Mouse (Mus musculus): ENCODE data around the gene Kcnk12. TPM values are rescaled to one million over a fixed set of nuclear protein-coding genes. Genes with fewer than 3 reads are reported as not detected.

The Kcnk12 gene
- polyA plus RNA-seq, 1 experiment from 2014 or later: 0.52 TPM

GRCm38 (mm10) chr17:87784911-87785310, 12.9 kb downstream of the Kcnk12 start:
- DNase-seq: no peak

GRCm38 (mm10) chr17:87784141-87784831, 13.5 kb downstream of the Kcnk12 start:
- Histone ChIP-seq H3K27me3 (no peaks in the 10 kb centered on the region), H3K36me3 (no peaks in the 10 kb centered on the region), H3K9me3 (replicated peaks) (no peaks in the 10 kb centered on the region), H3K4me2 (no peak overlapping the region), H3K9ac (no peak overlapping the region), H3K4me1 (replicated peaks) (no peaks in the 10 kb centered on the region), H3K27ac (no peak overlapping the region), H3K4me3 (replicated peaks) (no peak overlapping the region)
- 61% methylated on average over 14 of the region's 14 CpGs for whole genome bisulfite sequencing (ENCODE audit: insufficient replicate concordance)
- no peak for DNase-seq
- no peak for ATAC-seq (ENCODE audit: low read depth)

More at GRCm38 (mm10) chr17:87784911-87785310, 12.9 kb downstream of the Kcnk12 start:
- Histone ChIP-seq H3K27me3 (no peaks in the 10 kb centered on the region), H3K36me3 (no peaks in the 10 kb centered on the region), H3K27ac (no peak overlapping the region), H3K9me3 (replicated peaks) (no peaks in the 10 kb centered on the region), H3K9ac (no peak overlapping the region), H3K4me1 (replicated peaks) (no peaks in the 10 kb centered on the region), H3K4me3 (replicated peaks) (no peak overlapping the region), H3K4me2 (no peak overlapping the region)
- 68% methylated on average over 2 of the region's 2 CpGs for WGBS (ENCODE audit: insufficient replicate concordance)
- ATAC-seq (ENCODE audit: low read depth): no peak

GRCm38 (mm10) chr17:87781244-87781643, 16.6 kb downstream of the Kcnk12 start:
- ATAC-seq (ENCODE audit: low read depth) (no peak), DNase-seq (no peak)
- Histone ChIP-seq H3K9ac (no peak overlapping the region), H3K27ac (no peak overlapping the region), H3K36me3 (no peaks in the 10 kb centered on the region), H3K4me3 (replicated peaks) (no peak overlapping the region), H3K4me2 (no peak overlapping the region), H3K27me3 (no peaks in the 10 kb centered on the region), H3K9me3 (replicated peaks) (no peaks in the 10 kb centered on the region), H3K4me1 (replicated peaks) (no peaks in the 10 kb centered on the region)
- WGBS (ENCODE audit: insufficient replicate concordance): 72% methylated on average over 5 of the region's 5 CpGs

- Histone ChIP-seq H3K27me3 (no peaks in the 10 kb centered on the region), H3K9me3 (replicated peaks) (no peaks in the 10 kb centered on the region), H3K4me3 (replicated peaks) (no peak overlapping the region), H3K4me2 (no peak overlapping the region), H3K9ac (no peak overlapping the region), H3K36me3 (no peaks in the 10 kb centered on the region), H3K4me1 (replicated peaks) (no peaks in the 10 kb centered on the region), H3K27ac (no peak overlapping the region)
- no peak for ATAC-seq (ENCODE audit: low read depth)
- 59% methylated on average over 2 of the region's 2 CpGs for WGBS (ENCODE audit: insufficient replicate concordance)
- DNase-seq: no peak
Measured at GRCm38 (mm10) chr17:87780164-87780563, 17.6 kb downstream of the Kcnk12 start.

- H3K4me1 ChIP-seq (replicated peaks): no peaks in the 10 kb centered on the region
- H3K9me3 ChIP-seq (replicated peaks): no peaks in the 10 kb centered on the region
- no peak overlapping the region for H3K4me3 ChIP-seq (replicated peaks)
- WGBS (ENCODE audit: insufficient replicate concordance): 74% methylated on average over 8 of the region's 8 CpGs
- H3K27me3 ChIP-seq: no peaks in the 10 kb centered on the region
- H3K9ac ChIP-seq: no peak overlapping the region
- no peak overlapping the region for H3K4me2 ChIP-seq
- ATAC-seq (ENCODE audit: low read depth): no peak
- no peak for DNase-seq
- H3K36me3 ChIP-seq: no peaks in the 10 kb centered on the region
- H3K27ac ChIP-seq: no peak overlapping the region
Measured at GRCm38 (mm10) chr17:87774982-87775381, 22.8 kb downstream of the Kcnk12 start.

GRCm38 (mm10) chr17:87773175-87773574, 24.6 kb downstream of the Kcnk12 start:
- Histone ChIP-seq H3K9me3 (replicated peaks) (no peaks in the 10 kb centered on the region), H3K4me1 (replicated peaks) (no peaks in the 10 kb centered on the region), H3K27me3 (no peaks in the 10 kb centered on the region), H3K27ac (no peak overlapping the region), H3K9ac (no peak overlapping the region), H3K4me2 (no peak overlapping the region), H3K36me3 (no peaks in the 10 kb centered on the region), H3K4me3 (replicated peaks) (no peak overlapping the region)
- WGBS (ENCODE audit: insufficient replicate concordance): 59% methylated on average over 3 of the region's 3 CpGs
- ATAC-seq (ENCODE audit: low read depth) (no peak), DNase-seq (no peak)

GRCm38 (mm10) chr17:87770766-87771165, 27.0 kb downstream of the Kcnk12 start:
- WGBS (ENCODE audit: insufficient replicate concordance): 35% methylated on average over 5 of the region's 5 CpGs
- no peak overlapping the region for H3K9ac ChIP-seq
- no peaks in the 10 kb centered on the region for H3K36me3 ChIP-seq
- ATAC-seq (ENCODE audit: low read depth): no peak
- no peak overlapping the region for H3K4me3 ChIP-seq (replicated peaks)
- no peak overlapping the region for H3K4me2 ChIP-seq
- H3K27ac ChIP-seq: no peak overlapping the region
- no peak for DNase-seq
- H3K4me1 ChIP-seq (replicated peaks): no peaks in the 10 kb centered on the region
- H3K9me3 ChIP-seq (replicated peaks): no peaks in the 10 kb centered on the region
- H3K27me3 ChIP-seq: no peaks in the 10 kb centered on the region

GRCm38 (mm10) chr17:87766888-87767287, 30.9 kb downstream of the Kcnk12 start:
- H3K27me3 ChIP-seq: no peaks in the 10 kb centered on the region
- no peak overlapping the region for H3K9ac ChIP-seq
- no peak overlapping the region for H3K4me2 ChIP-seq
- no peak overlapping the region for H3K4me3 ChIP-seq (replicated peaks)
- 63% methylated on average over 6 of the region's 6 CpGs for WGBS (ENCODE audit: insufficient replicate concordance)
- H3K36me3 ChIP-seq: no peaks in the 10 kb centered on the region
- ATAC-seq (ENCODE audit: low read depth): no peak
- H3K9me3 ChIP-seq (replicated peaks): no peaks in the 10 kb centered on the region
- no peaks in the 10 kb centered on the region for H3K4me1 ChIP-seq (replicated peaks)
- DNase-seq: no peak
- no peak overlapping the region for H3K27ac ChIP-seq

- Histone ChIP-seq H3K4me3 (replicated peaks) (no peak overlapping the region), H3K27ac (no peak overlapping the region), H3K4me2 (no peak overlapping the region), H3K27me3 (no peaks in the 10 kb centered on the region), H3K36me3 (no peaks in the 10 kb centered on the region), H3K9me3 (replicated peaks) (no peaks in the 10 kb centered on the region), H3K9ac (no peak overlapping the region), H3K4me1 (replicated peaks) (no peaks in the 10 kb centered on the region)
- ATAC-seq (ENCODE audit: low read depth): no peak
- WGBS (ENCODE audit: insufficient replicate concordance): 81% methylated on average over 11 of the region's 11 CpGs
- DNase-seq: no peak
Measured at GRCm38 (mm10) chr17:87765031-87765430, 32.8 kb downstream of the Kcnk12 start.

- Histone ChIP-seq H3K9ac (no peak overlapping the region), H3K27me3 (no peaks in the 10 kb centered on the region), H3K27ac (no peak overlapping the region), H3K4me2 (no peak overlapping the region), H3K36me3 (no peaks in the 10 kb centered on the region), H3K4me1 (replicated peaks) (no peaks in the 10 kb centered on the region), H3K9me3 (replicated peaks) (no peaks in the 10 kb centered on the region), H3K4me3 (replicated peaks) (no peak overlapping the region)
- DNase-seq (no peak), ATAC-seq (ENCODE audit: low read depth) (no peak)
- 51% methylated on average over 7 of the region's 7 CpGs for whole genome bisulfite sequencing (ENCODE audit: insufficient replicate concordance)
Measured at GRCm38 (mm10) chr17:87763146-87763545, 34.6 kb downstream of the Kcnk12 start.

- Histone ChIP-seq H3K9me3 (replicated peaks) (no peaks in the 10 kb centered on the region), H3K4me2 (no peak overlapping the region), H3K9ac (no peak overlapping the region), H3K27ac (no peak overlapping the region), H3K27me3 (no peaks in the 10 kb centered on the region), H3K4me1 (replicated peaks) (no peaks in the 10 kb centered on the region), H3K36me3 (no peaks in the 10 kb centered on the region), H3K4me3 (replicated peaks) (no peak overlapping the region)
- DNase-seq (no peak), ATAC-seq (ENCODE audit: low read depth) (no peak)
- 68% methylated on average over 4 of the region's 4 CpGs for WGBS (ENCODE audit: insufficient replicate concordance)
Measured at GRCm38 (mm10) chr17:87760315-87760714, 37.5 kb downstream of the Kcnk12 start.
